Mouse (Mus musculus): ENCODE results near the gene Arhgap35.

DNA sequence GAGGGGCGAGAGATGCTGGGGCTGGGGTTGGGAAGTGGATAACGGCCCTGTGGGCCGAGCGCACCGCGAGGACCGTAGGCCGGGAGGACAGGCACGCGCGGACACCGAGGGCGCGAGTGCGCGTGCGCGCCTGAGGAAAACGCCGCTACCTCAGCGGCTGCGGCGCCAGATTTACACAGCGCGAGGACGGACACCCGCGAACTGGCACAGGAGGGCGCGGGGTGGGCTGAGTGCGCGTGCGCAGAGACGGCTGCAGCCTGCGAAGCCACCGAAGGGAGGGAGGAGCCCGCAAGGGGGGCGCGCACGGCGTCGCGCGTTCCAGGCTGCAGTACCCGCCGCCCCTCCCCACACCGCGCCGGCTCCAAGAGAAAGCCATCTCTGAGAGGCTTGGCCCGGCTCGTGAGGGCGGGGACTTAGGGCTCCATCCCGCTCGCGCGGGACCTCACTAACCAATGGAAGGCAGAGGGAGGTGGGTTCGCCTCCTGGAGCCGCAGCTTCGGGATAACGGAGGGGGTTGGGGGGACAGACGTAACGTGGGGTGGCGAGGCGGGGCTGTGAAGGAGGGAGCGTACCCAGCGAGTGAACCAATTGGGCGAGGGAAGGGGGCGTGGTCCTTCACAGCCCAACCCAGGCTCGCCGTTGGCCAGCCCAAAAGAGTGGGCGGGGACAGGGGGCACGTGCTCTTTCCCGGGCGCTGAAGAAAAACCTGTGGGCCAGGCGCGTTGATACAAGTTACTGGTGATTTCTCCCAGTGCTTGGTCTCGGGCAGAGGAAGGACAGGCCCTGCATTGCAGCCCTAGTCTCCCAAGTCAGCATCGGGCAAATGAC is at the start of gene Arhgap35:
- TF ChIP-seq POLR2A (IDR thresholded peaks at IDR 0.05; ENCODE audit: borderline replicate concordance, control insufficient read depth, low read depth, low read length) (peak; percentile 70; the same call in 1 of the 2 replicates), CTCF (IDR thresholded peaks at IDR 0.05; ENCODE audit: control insufficient read depth, insufficient read depth, low read length) (peak; percentile 7; the same call in 1 of the 2 replicates)
